Mouse (Mus musculus): ENCODE data around the gene Pla2g2d.

The Pla2g2d gene

GRCm38 (mm10) chr4:138775435-138775834 lies at the start of gene Pla2g2d:
TSS of gene Pla2g2d (plus strand) at chr4:138775735.
- no peak for DNase-seq (ENCODE audit: low spot score)

GRCm38 (mm10) chr4:138725751-138726150 lies 49.8 kb upstream of the Pla2g2d start:
- DNase-seq (ENCODE audit: low spot score) = no peak

DNA sequence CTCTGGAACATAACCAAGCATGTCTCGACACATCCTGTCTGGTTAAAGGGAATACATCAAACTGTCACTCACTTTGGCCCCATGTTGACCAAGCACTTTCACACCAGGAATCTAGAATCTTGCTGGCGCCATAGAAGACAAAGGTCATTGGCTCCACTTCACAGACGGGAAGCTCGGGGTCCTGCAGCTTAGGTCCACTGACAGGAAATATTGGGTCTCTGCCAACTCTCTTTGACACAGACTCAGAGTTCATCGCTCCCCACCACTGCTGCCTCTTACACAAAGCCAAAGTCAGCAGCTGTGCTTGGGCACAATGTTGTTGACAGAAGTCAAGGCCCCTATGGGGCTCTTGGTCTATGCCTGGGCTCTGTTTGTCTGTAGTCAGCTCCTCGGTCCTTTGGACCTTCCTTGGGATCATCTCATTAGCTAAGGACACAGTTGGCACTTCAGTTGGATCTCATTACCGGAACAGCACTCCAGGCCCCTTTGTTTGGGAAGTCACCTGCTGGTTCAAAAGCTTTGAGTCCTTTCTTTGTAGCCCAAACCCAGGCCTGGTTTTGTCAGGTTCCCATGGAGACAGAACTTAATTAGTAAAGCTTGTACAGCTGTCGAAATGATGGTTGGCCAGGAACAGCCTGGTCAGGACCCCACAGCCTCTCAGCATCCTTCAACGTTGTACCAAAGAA lies 46.4 kb upstream of the Pla2g2d start:
- no peak for DNase-seq (ENCODE audit: low spot score)

- DNase-seq (ENCODE audit: low spot score) = no peak
These were observed 41.4 kb upstream of the Pla2g2d start for GRCm38 (mm10) chr4:138734105-138734504.

- no peak for DNase-seq (ENCODE audit: low spot score)
These were observed 40.7 kb upstream of the Pla2g2d start for GRCm38 (mm10) chr4:138734863-138735262.

GRCm38 (mm10) chr4:138737031-138737430 lies 38.5 kb upstream of the Pla2g2d start, which contains the start of gene Ubxn10:
TSS of gene Ubxn10 (minus strand) at chr4:138737167.
- no peak for DNase-seq (ENCODE audit: low spot score)

- DNase-seq (ENCODE audit: low spot score) = no peak
These were observed 36.2 kb upstream of the Pla2g2d start for GRCm38 (mm10) chr4:138739136-138739851.

GRCm38 (mm10) chr4:138745884-138746283 lies 29.7 kb upstream of the Pla2g2d start:
- no peak for DNase-seq (ENCODE audit: low spot score)

GRCm38 (mm10) chr4:138746866-138747265 lies 28.7 kb upstream of the Pla2g2d start:
- no peak for DNase-seq (ENCODE audit: low spot score)

DNA sequence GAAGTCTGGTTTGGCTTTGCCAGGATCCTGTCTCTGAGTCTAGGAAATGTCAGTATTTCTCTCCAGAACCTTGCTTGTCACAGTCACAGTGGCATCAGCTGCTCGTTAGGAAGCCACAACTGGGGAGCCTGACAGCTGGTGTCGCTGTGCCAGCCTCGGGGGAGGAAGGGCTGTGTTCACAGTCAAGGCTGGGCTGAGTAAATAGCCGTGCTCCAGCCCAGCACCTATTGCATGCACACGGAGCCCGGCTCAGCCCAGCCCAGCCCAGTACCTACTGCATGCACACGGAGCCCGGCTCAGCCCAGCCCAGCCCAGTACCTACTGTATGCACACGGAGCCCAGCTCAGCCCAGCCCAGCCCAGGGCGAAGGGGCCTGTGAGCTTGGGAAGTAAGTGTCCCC lies 27.7 kb upstream of the Pla2g2d start:
- DNase-seq (ENCODE audit: low spot score) = no peak

- DNase-seq (ENCODE audit: low spot score) = no peak
These were observed 27.0 kb upstream of the Pla2g2d start for GRCm38 (mm10) chr4:138748369-138749072.

GRCm38 (mm10) chr4:138752603-138753002 lies 22.9 kb upstream of the Pla2g2d start:
- DNase-seq (ENCODE audit: low spot score) = no peak

DNA sequence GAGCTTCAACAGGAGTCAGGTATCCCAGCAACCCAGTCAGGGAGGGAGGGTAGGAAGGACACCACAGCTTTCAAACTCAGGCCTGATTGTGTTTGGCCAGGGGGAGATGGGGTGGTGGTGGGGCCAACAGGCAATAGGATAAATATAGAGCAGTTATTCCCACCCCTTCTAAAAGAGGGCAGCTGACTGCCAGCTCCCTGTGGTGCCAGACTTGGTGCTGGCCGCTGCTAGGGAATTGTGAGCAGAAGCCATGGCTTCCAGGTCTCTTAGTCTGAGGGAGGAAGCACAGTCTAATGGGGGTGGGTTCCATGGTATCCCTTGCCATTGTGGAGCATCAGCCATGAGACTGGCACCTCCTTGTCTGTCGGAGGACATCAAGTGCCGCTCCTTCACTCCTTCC lies 21.9 kb upstream of the Pla2g2d start:
- no peak for DNase-seq (ENCODE audit: low spot score)

GRCm38 (mm10) chr4:138754432-138754831 lies 21.1 kb upstream of the Pla2g2d start:
- no peak for DNase-seq (ENCODE audit: low spot score)

DNA sequence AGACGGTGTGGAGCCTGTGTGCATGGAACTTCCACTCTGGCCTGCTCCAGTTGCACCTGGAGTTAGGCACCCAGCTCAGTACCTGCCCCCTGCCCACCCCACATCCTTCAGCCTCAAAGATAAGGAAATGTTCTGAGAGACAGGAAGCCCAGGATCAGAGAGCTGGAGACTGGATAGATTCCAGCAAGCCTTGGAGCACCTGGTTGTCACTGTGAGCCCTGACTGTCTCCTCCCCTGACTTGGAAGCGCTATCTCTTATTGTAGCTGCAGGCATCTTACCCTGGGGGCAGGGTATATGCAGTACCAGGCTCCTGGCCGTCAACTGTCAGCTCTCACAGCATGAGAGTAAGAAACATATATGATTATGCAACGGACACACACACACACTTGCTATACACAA lies 20.1 kb upstream of the Pla2g2d start:
- no peak for DNase-seq (ENCODE audit: low spot score)

- DNase-seq (ENCODE audit: low spot score) = no peak
These were observed 19.6 kb upstream of the Pla2g2d start for GRCm38 (mm10) chr4:138755983-138756382.

GRCm38 (mm10) chr4:138757416-138757815 lies 18.1 kb upstream of the Pla2g2d start, which contains the start of gene Pla2g2f:
TSS of gene Pla2g2f (minus strand) at chr4:138757626.
- DNase-seq (ENCODE audit: low spot score) = no peak

DNA sequence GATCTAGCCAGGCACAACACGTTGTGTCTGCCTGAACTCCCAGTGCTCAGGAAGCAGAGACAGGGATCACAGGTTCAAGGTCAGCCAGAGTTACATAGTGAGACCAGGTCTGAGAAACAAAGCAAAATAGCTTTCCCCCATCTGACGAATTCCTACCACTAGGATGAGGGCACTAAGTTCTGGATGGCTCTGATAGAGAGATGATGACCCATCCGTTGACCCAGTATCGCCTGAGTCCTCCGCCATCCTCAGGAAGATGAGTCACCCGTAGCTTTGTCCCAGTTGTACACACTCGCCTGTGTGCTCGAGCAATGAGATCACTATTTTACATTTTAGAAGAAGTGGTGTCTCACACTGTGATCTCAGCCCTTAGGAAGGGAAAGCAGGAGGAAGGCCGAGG lies 13.3 kb upstream of the Pla2g2d start:
- no peak for DNase-seq (ENCODE audit: low spot score)

GRCm38 (mm10) chr4:138771970-138772369 lies 3.6 kb upstream of the Pla2g2d start:
- DNase-seq (ENCODE audit: low spot score) = no peak

GRCm38 (mm10) chr4:138772386-138772785 lies 3.1 kb upstream of the Pla2g2d start:
- no peak for DNase-seq (ENCODE audit: low spot score)

- no peak for DNase-seq (ENCODE audit: low spot score)
These were observed 2.2 kb downstream of the Pla2g2d start for GRCm38 (mm10) chr4:138777417-138778407.

DNA sequence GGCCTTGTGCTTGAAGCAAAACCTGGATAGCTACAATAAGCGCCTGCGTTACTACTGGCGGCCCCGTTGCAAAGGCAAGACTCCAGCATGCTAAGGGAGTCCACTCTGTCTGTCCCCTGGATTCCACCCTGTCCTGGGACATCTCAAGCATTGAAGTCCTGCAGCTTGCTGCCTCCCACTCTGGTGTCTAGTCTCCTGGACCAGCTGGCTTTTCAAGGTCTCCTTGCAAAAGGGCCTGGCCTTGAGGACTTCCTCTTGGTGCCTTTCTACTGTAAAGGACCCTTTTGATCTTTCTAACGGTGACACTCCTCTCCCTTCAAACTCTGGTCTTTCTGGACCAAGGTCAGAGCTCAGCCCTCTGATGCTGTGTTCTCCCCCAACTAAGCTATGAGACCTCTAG lies 4.8 kb downstream of the Pla2g2d start:
- no peak for DNase-seq (ENCODE audit: low spot score)

Data from ovary, adult 18-20 months (tissue).